9 mouse cellular contexts compared by ENCODE assay signal in genomic region chr7:123205261-123205660, GRCm38 (mm10). TPM values are rescaled to one million over a fixed set of nuclear protein-coding genes. Genes with fewer than 3 reads are reported as not detected.
DNase-seq lines count a peak whose midpoint lies in the region; ATAC-seq lines count a peak whose summit lies in the region.
"Had no signal": no experiment of that assay in that cellular context is flagged by ENCODE, and none has a peak within 500 bp of the region (broad histone marks: within the 10 kb centered on the region; RNA-seq: fewer than 3 reads in every experiment).

No protein-coding gene starts in this region.

- no peak overlapping the region for H3K27ac ChIP-seq in forebrain, embryonic 14.5 days (ENCODE audit: low read depth, low read length)
- H3K27ac ChIP-seq in forebrain, embryonic 15.5 days (replicated peaks), result no peak overlapping the region
- H3K27ac ChIP-seq in hindbrain, embryonic 16.5 days (ENCODE audit: low read depth, low read length), result no peak overlapping the region
- no peak overlapping the region for H3K27ac ChIP-seq in liver, embryonic 13.5 days
- H3K27ac ChIP-seq: limb, embryonic 15.5 days had no signal

- no peak overlapping the region for H3K4me2 ChIP-seq in forebrain, embryonic 14.5 days (ENCODE audit: low read length)
- H3K4me2 ChIP-seq in forebrain, embryonic 15.5 days (replicated peaks), result no peak overlapping the region
- H3K4me2 ChIP-seq in hindbrain, embryonic 16.5 days (ENCODE audit: low read length), result no peak overlapping the region
- H3K4me2 ChIP-seq in liver, embryonic 13.5 days, result no peak overlapping the region
- H3K4me2 ChIP-seq: limb, embryonic 15.5 days had no signal

- H3K4me3 ChIP-seq in forebrain, embryonic 14.5 days (ENCODE audit: low read depth, low read length), result no peak overlapping the region
- H3K4me3 ChIP-seq in forebrain, embryonic 15.5 days, result no peak overlapping the region
- H3K4me3 ChIP-seq in hindbrain, embryonic 16.5 days (ENCODE audit: low read length), result no peak overlapping the region
- no peak overlapping the region for H3K4me3 ChIP-seq in liver, embryonic 13.5 days (replicated peaks)
- H3K4me3 ChIP-seq: limb, embryonic 15.5 days had no signal

- H3K36me3 ChIP-seq in forebrain, embryonic 14.5 days (ENCODE audit: control insufficient read depth, insufficient read depth, low read length), result no peaks in the 10 kb centered on the region
- H3K36me3 ChIP-seq in forebrain, embryonic 15.5 days, result no peaks in the 10 kb centered on the region
- H3K36me3 ChIP-seq in hindbrain, embryonic 16.5 days (ENCODE audit: control insufficient read depth, insufficient read depth, low read length), result no peaks in the 10 kb centered on the region
- H3K36me3 ChIP-seq in liver, embryonic 13.5 days, result no peaks in the 10 kb centered on the region
- H3K36me3 ChIP-seq: limb, embryonic 15.5 days had no signal

- no peaks in the 10 kb centered on the region for H3K9me3 ChIP-seq in forebrain, embryonic 14.5 days (replicated peaks; ENCODE audit: control insufficient read depth, low read length)
- H3K9me3 ChIP-seq in forebrain, embryonic 15.5 days, result no peaks in the 10 kb centered on the region
- H3K9me3 ChIP-seq in hindbrain, embryonic 16.5 days (ENCODE audit: control insufficient read depth, low read length), result no peaks in the 10 kb centered on the region
- H3K9me3 ChIP-seq in liver, embryonic 13.5 days (replicated peaks), result no peaks in the 10 kb centered on the region
- H3K9me3 ChIP-seq: limb, embryonic 15.5 days had no signal

- H3K27me3 ChIP-seq in forebrain, embryonic 14.5 days (replicated peaks; ENCODE audit: control insufficient read depth, insufficient read depth, low read length), result no peaks in the 10 kb centered on the region
- no peaks in the 10 kb centered on the region for H3K27me3 ChIP-seq in forebrain, embryonic 15.5 days
- no peaks in the 10 kb centered on the region for H3K27me3 ChIP-seq in hindbrain, embryonic 16.5 days (replicated peaks; ENCODE audit: control insufficient read depth, insufficient read depth, low read length)
- no peaks in the 10 kb centered on the region for H3K27me3 ChIP-seq in liver, embryonic 13.5 days
- H3K27me3 ChIP-seq: limb, embryonic 15.5 days had no signal

- peak; percentile 75 for DNase-seq in forebrain, embryonic 14.5 days (ENCODE audit: low spot score)
- peak; percentile 58 for DNase-seq in urinary bladder, postnatal 25 days (ENCODE audit: low spot score)
- DNase-seq in urinary bladder, postnatal 4 days (ENCODE audit: low spot score in 2 of 2), result no peak
- peak; percentile 76 to 83 for DNase-seq in cerebellum, postnatal 25 days
- peak; percentile 8 for DNase-seq in liver, embryonic 13.5 days
- DNase-seq in right cerebral cortex, postnatal 10 days (ENCODE audit: low spot score in 2 of 2), result peak; percentile 62 to 84

- H3K4me1 ChIP-seq in forebrain, embryonic 14.5 days (ENCODE audit: control insufficient read depth, insufficient read depth, low read length), result no peaks in the 10 kb centered on the region
- no peaks in the 10 kb centered on the region for H3K4me1 ChIP-seq in forebrain, embryonic 15.5 days
- H3K4me1 ChIP-seq in hindbrain, embryonic 16.5 days (ENCODE audit: control insufficient read depth, insufficient read depth, low read depth, low read length), result no peaks in the 10 kb centered on the region
- no peaks in the 10 kb centered on the region for H3K4me1 ChIP-seq in liver, embryonic 13.5 days (replicated peaks)
- H3K4me1 ChIP-seq: limb, embryonic 15.5 days had no signal

- no peak for ATAC-seq in forebrain, embryonic 14.5 days
- ATAC-seq in forebrain, embryonic 15.5 days (replicated peaks), result no peak
- 0 out of 2 replicates have a peak, but pooled peaks have one; percentile 20 for ATAC-seq in hindbrain, embryonic 16.5 days
- ATAC-seq in liver, embryonic 13.5 days (ENCODE audit: low read depth), result no peak

- no peak overlapping the region for H3K9ac ChIP-seq in forebrain, embryonic 14.5 days (ENCODE audit: low read length)
- no peak overlapping the region for H3K9ac ChIP-seq in forebrain, embryonic 15.5 days (replicated peaks)
- H3K9ac ChIP-seq in hindbrain, embryonic 16.5 days (ENCODE audit: low read depth, low read length), result no peak overlapping the region
- H3K9ac ChIP-seq in liver, embryonic 13.5 days, result no peak overlapping the region
- H3K9ac ChIP-seq: limb, embryonic 15.5 days had no signal

- 37% methylated on average over 14 of the region's 14 CpGs for WGBS in forebrain, embryonic 14.5 days
- WGBS in forebrain, embryonic 15.5 days, result 38% methylated on average over 14 of the region's 14 CpGs
- WGBS in hindbrain, embryonic 16.5 days, result 37% methylated on average over 14 of the region's 14 CpGs
- WGBS in liver, embryonic 13.5 days (ENCODE audit: insufficient replicate concordance), result 16% methylated on average over 14 of the region's 14 CpGs

RNA-seq across cellular contexts. Expression of gene Slc5a11, which starts 9.3 kb away (rescaled TPM):
- 0.37 TPM in 1 of 2 replicates, not detected in the other for polyA plus RNA-seq in forebrain, embryonic 14.5 days (2014; fragmentation: Nextera tagmentation; extraction: Ambion mirVana)
- polyA plus RNA-seq in forebrain, embryonic 15.5 days (2015; fragmentation: Nextera tagmentation; extraction: Ambion mirVana), result 0.11 and 0.43 TPM in 2 replicates
- polyA plus RNA-seq in hindbrain, embryonic 16.5 days (2015; fragmentation: Nextera tagmentation; extraction: Ambion mirVana), result 0.32 and 0.50 TPM in 2 replicates
- 0.18 and 0.54 TPM in 2 replicates for polyA plus RNA-seq in liver, embryonic 13.5 days (2015; fragmentation: Nextera tagmentation; extraction: Ambion mirVana)
- polyA plus RNA-seq: limb, embryonic 15.5 days had no signal

Comparison
In these comparisons a context has a peak if more than half of its experiments do, and no peak if none do; other contexts are left out.
1. DNase-seq: peak in forebrain, embryonic 14.5 days (single experiment), urinary bladder, postnatal 25 days (single experiment), cerebellum, postnatal 25 days (2 of 2), liver, embryonic 13.5 days (single experiment) and right cerebral cortex, postnatal 10 days (2 of 2); none in urinary bladder, postnatal 4 days (0 of 2).